Mouse (Mus musculus) heart, adult 2 months (tissue): ENCODE data around the gene Cphx1.
"Not testable (repeated sequence)": the region's sequence is repeated elsewhere in the genome, so short reads cannot be mapped to it uniquely, and the experiment has no call there.

ENCODE experiments used
- CTCF ChIP-seq: fragments of 200-600 bp; IDR thresholded peaks from 2 replicates; pipeline ENCODE4 v1.8.1; 2022; ENCODE audit warnings: antibody characterized with exemption, mild to moderate bottlenecking, moderate library complexity
- EP300 ChIP-seq: fragments of 200-500 bp; IDR thresholded peaks from 2 replicates; pipeline ENCODE4 v1.6.1; 2011; ENCODE audit warnings: low read depth, low read length, control low read depth; ENCODE audit not compliant: insufficient read depth
- POLR2A ChIP-seq: fragments of 200-500 bp; IDR thresholded peaks from 2 replicates; pipeline ENCODE4 v1.6.1; 2011; ENCODE audit warnings: mild to moderate bottlenecking, low read depth, low read length, control low read depth; ENCODE audit not compliant: insufficient read depth

DNA sequence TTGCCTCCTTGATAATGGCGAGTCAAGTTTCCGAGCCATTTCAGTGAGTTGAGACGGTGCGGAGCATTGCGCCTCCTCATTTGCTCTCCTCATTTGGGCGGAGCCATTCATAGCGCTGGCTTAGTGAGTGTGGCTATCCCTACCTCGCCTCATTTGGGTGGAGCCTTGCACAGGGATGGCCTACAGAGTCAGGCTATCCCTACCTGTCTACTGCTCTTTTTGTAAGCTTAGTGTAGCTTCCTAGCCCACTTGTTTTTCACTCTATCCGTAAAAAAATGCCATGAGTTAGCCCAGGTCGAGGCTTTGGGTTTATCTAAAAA lies 10.6 kb upstream of the Cphx1 start, which contains the start of gene Tmem254a:
- TF ChIP-seq CTCF, EP300, POLR2A: not testable (repeated sequence)
